Mouse (Mus musculus) forebrain, embryonic 13.5 days (tissue): ENCODE measurements around the gene Rad51c. TPM values are rescaled to one million over a fixed set of nuclear protein-coding genes. Genes with fewer than 3 reads are reported as not detected.
"Not testable (repeated sequence)": the region's sequence is repeated elsewhere in the genome, so short reads cannot be mapped to it uniquely, and the experiment has no call there.

ENCODE experiments used
- ATAC-seq: fragments of 200-750 bp; cut with Nextera tagmentation; 2 replicates; pipeline ENCODE4 v1.8.0; 2017
- H3K27ac ChIP-seq: fragments of 300-500 bp; sonication (generic); 2 replicates; pipeline ENCODE4 v1.5.1; 2015; ENCODE audit warnings: inconsistent platforms, mild to moderate bottlenecking, moderate library complexity
- H3K27me3 ChIP-seq: fragments of 300-500 bp; sonication (generic); 2 replicates; pipeline ENCODE4 v1.6.1; 2015; ENCODE audit warnings: mild to moderate bottlenecking, inconsistent platforms
- H3K36me3 ChIP-seq: fragments of 300-500 bp; sonication (generic); 2 replicates; pipeline ENCODE4 v1.6.1; 2015; ENCODE audit warnings: mild to moderate bottlenecking, inconsistent platforms; ENCODE audit not compliant: poor library complexity, severe bottlenecking
- H3K4me1 ChIP-seq: fragments of 300-500 bp; sonication (generic); 2 replicates; pipeline ENCODE4 v1.6.1; 2015; ENCODE audit warnings: inconsistent platforms
- H3K4me2 ChIP-seq: fragments of 300-500 bp; sonication (generic); 2 replicates; pipeline ENCODE4 v1.6.1; 2015; ENCODE audit warnings: inconsistent platforms, mild to moderate bottlenecking, moderate library complexity
- H3K4me3 ChIP-seq: fragments of 300-500 bp; sonication (generic); 2 replicates; pipeline ENCODE4 v1.5.1; 2015; ENCODE audit warnings: mild to moderate bottlenecking, inconsistent platforms
- H3K9ac ChIP-seq: fragments of 300-500 bp; sonication (generic); 2 replicates; pipeline ENCODE4 v1.6.1; 2015; ENCODE audit warnings: mild to moderate bottlenecking, inconsistent platforms
- H3K9me3 ChIP-seq: fragments of 300-500 bp; sonication (generic); replicated peaks from 2 replicates; pipeline ENCODE4 v1.6.1; 2016; ENCODE audit warnings: inconsistent platforms
- WGBS: fragments of 180-500 bp; shearing (Covaris S2); methylation state at CpG from one replicate; pipeline ENCODE4 v1.1.7; 2015; 5-methylcytosine and 5-hydroxymethylcytosine counted together
- polyA plus RNA-seq: library from polyadenylated mRNA; unstranded; fragments of >200 nt; fragmentation: Nextera tagmentation; extraction: Ambion mirVana; gene quantifications from 2 replicates; pipeline ENCODE4 v1.2.1, GENCODE M21; 2015

Gene Rad51c
- polyA plus RNA-seq, 1 experiment from 2014 or later = 11.2 TPM

DNA sequence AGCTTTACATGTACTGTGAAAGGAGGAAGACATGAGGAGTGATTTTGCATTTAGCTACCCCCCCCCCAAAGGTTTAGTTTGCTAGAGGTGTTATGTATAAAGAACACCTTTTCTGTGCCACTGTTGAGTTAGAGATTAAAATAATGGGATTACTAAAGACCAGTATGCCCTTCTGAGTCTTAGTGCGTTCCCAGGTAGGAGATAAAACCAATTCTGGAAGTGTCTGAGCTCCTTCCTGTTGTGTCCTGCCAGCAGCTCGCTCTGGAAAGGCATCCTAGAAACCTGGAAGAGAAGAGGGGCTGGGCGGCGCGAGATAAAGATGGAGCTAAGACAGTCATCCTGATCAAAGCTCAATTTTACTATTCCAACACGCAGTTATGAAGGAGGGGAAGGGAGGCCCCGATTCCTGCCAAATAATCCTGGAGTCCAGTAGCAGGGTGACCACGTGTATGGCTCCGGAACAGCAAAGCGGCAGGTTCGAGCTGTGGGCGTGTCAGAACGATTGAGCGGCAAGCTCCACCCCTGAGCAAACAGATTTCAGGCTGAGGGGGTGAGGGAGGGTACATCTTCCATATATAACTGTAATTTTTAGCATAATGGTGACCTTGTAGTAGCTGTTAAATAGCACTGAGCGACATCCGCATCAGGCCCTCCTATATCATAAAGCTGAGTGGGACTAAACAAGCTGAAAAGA is 40.1 kb upstream of the Rad51c start:
- Histone ChIP-seq H3K27ac (no peak overlapping the region), H3K36me3 (no peaks in the 10 kb centered on the region), H3K4me1 (peaks cover 13% of the 10 kb centered on the region; the same call in 1 of the 2 replicates), H3K9me3 (no peaks in the 10 kb centered on the region), H3K27me3 (0 out of 2 replicates have a peak, but pooled peaks cover 4% of the 10 kb centered on the region), H3K9ac (0 out of 2 replicates have a peak overlapping the region, but pooled peaks have one; percentile 1), H3K4me2 (peak overlapping the region; percentile 16), H3K4me3 (no peak overlapping the region)
- no peak for ATAC-seq
- 7% methylated on average over 16 of the region's 16 CpGs for WGBS

DNA sequence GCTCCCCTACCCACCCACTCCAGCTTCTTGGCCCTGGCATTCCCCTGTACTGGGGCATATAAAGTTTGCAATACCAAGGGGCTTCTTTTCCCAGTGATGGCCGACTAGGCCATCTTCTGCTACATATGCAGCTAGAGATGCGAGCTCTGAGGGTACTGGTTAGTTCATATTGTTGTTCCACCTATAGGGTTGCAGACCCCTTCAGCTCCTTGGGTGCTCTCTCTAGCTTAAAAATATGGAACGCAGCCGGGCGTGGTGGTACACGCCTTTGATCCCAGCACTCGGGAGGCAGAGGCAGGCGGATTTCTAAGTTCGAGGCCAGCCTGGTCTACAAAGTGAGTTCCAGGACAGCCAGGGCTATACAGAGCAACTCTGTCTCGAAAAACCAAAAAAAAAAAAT is 39.3 kb upstream of the Rad51c start:
- ATAC-seq, H3K27me3 ChIP-seq, H3K4me3 ChIP-seq, H3K9ac ChIP-seq, H3K27ac ChIP-seq, H3K4me2 ChIP-seq, H3K9me3 ChIP-seq, H3K36me3 ChIP-seq: not testable (repeated sequence)
- peaks cover 13% of the 10 kb centered on the region; the same call in 1 of the 2 replicates for H3K4me1 ChIP-seq
- 74% methylated on average over 10 of the region's 10 CpGs for WGBS

DNA sequence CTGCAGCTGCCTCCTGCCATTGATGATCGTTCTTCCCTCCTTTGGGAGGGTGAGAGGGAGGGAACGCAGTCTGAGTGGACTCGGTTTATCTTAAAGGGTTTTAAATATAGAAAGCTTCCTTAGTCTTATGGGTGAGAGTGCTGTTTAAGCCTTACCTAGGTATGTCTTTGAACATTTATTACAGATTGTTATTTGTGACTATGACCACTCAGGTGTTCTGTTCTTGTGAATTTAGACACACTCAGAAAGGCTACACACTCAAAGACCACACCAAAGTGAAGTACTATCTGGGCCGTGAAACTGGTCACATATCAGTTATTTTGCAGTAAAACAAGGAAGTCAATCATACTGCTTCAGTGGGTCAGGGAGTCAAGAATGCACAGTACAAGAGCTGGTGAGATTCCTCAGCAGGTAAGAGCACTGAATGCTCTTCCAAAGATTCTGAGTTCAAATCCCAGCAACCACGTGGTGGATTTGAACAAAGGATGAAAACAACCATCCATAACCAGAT is 38.7 kb upstream of the Rad51c start:
- no peaks in the 10 kb centered on the region for H3K36me3 ChIP-seq
- H3K27me3 ChIP-seq = 0 out of 2 replicates have a peak, but pooled peaks cover 4% of the 10 kb centered on the region
- H3K4me1 ChIP-seq = peaks cover 13% of the 10 kb centered on the region; the same call in 1 of the 2 replicates
- WGBS = 0% methylated on average over 5 of the region's 5 CpGs
- H3K4me3 ChIP-seq = no peak overlapping the region
- H3K4me2 ChIP-seq = no peak overlapping the region
- H3K27ac ChIP-seq = peak overlapping the region; percentile 86
- H3K9me3 ChIP-seq = no peaks in the 10 kb centered on the region
- no peak overlapping the region for H3K9ac ChIP-seq
- no peak for ATAC-seq

DNA sequence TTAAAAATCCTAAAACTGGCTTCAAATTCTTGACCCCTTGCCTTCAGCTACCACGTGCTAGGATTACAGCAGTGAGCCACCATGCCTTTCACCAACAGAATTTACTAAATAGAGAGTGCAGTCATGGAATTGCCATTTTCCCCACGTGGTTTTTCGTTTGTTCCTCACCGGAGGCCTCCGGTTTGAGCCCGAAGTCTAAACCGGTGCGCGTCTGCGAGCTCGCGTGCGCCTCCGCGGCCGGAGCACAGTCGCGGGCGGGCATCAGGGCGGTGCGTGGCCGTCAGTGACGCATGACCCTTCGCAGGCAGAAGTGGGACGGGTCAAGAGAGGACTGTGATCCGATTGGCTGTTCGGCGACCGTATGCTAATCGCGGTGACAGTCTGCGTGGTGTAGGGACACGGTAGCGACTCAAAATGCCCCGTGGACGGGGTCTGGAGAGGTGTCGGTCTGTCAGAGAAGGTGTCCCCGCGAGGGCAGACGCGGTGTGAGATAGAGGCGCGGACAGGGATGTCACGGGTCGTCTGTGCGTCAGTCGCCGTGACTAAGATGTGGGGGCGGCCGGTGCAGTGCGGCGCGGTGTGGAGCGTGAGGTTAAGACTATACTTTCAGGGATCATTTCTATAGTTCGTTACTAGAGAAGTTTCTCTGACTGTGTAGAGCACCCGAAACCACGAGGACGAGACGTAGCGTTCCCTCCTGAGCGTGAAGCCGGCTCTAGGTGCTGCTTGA is 38.1 kb upstream of the Rad51c start:
- peaks cover 13% of the 10 kb centered on the region; the same call in 1 of the 2 replicates for H3K4me1 ChIP-seq
- not testable (repeated sequence) for H3K27me3 ChIP-seq, H3K36me3 ChIP-seq, H3K9me3 ChIP-seq
- H3K4me2 ChIP-seq = peak overlapping the region; percentile 60
- under 1% methylated on average over 34 of the region's 62 CpGs for WGBS
- H3K4me3 ChIP-seq = peak overlapping the region; percentile 32
- peak; percentile 98 for ATAC-seq
- peak overlapping the region; percentile 27 for H3K27ac ChIP-seq
- peak overlapping the region; percentile 59 for H3K9ac ChIP-seq

DNA sequence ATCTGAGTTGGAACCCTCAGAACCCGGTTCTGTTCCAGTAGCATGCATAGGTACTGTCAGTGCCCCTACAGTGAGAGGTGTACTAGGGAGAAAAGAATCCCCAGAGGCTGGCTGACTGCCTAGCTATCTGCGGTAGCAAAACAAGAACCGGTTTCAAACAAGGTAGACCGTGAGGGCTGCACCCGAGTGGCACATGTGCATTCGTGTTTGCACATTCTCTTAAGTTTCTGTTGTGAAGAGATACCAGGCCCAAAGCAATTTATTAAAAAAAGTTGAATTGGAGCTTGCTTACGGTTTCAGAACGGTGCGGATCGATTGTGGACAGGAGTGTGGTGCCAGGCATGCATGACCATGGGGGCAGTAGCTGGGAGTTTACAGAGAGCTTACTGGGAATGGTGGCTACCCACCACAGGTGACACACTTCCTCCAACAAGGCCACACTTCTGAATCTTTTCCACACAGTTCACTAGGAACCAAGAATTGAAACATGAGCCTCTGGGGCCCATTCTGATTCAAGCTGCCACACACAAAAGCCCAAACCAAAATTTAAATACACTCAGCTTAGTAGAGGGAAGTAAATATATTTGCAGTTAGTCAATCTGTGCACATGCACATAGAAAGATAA is 35.2 kb upstream of the Rad51c start:
- no peak overlapping the region for H3K27ac ChIP-seq
- no peak overlapping the region for H3K9ac ChIP-seq
- 0 out of 2 replicates have a peak, but pooled peaks cover 4% of the 10 kb centered on the region for H3K27me3 ChIP-seq
- H3K4me1 ChIP-seq = peaks cover 10% of the 10 kb centered on the region; the same call in 1 of the 2 replicates
- 86% methylated on average over 10 of the region's 10 CpGs for WGBS
- ATAC-seq = no peak
- no peak overlapping the region for H3K4me3 ChIP-seq
- H3K36me3 ChIP-seq = no peaks in the 10 kb centered on the region
- no peaks in the 10 kb centered on the region for H3K9me3 ChIP-seq
- H3K4me2 ChIP-seq = no peak overlapping the region

DNA sequence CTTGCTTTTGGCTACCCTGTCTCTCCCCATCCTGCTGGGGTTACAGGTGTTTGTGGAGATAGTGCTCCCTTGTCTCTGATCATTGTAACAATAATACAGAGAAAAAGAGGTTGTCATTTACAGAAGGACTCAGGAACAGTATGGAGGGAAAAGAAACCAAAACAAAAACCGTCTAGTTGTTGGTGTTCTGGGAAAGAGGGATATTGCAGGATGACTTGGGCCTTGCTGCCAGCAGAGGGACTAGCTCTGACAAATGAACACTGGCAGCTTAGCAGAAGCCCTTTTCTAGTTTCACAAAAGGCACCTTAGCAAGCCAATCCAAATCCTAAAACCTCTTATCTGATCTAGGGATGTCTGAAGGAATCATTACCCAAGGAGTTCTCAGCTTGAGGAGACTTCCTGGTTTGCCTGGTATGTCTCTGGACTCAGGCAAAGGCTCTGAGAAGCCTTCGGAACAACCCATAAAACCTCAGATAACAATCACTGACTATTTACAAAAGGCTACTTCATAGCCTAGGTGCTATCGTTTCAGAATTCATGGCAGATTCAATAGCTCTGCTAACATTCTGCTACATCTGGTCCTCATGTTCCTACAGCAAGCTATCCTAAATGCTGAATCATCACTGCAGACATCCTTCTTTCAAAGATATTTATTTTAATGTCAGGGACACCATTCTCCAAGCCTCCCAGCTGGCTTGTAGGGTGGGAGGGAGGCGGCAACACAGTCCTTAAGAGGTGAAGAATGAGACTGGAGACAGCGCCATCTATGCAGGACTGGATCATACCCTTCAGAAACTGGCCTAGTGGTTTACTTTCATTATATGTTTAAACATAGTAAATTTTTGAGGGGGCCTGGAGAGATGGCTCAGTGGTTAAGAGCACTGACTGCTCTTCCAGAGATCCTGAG is 31.8 kb upstream of the Rad51c start:
- Histone ChIP-seq H3K9me3 (no peaks in the 10 kb centered on the region), H3K4me2 (no peak overlapping the region), H3K4me3 (no peak overlapping the region), H3K4me1 (0 out of 2 replicates have a peak, but pooled peaks cover 2% of the 10 kb centered on the region), H3K9ac (no peak overlapping the region), H3K36me3 (no peaks in the 10 kb centered on the region), H3K27me3 (0 out of 2 replicates have a peak, but pooled peaks cover 3% of the 10 kb centered on the region), H3K27ac (no peak overlapping the region)
- no peak for ATAC-seq
- 74% methylated on average over 5 of the region's 5 CpGs for WGBS

DNA sequence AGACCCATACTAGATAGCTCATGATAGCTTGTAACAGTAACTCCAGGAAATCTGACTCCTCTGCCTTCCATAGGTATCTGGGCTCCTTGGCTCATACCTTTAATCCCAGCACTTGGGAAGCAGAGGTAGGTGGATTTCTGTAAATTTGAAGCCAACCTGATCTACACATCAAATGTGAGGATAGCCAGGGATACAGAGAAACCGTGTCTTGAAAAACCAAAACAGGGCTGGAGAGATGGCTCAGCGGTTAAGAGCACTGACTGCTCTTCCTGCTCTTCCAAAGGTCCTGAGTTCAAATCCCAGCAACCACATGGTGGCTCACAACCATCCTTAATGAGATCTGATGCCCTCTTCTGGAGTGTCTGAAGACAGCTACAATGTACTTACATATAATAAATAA is 30.4 kb upstream of the Rad51c start:
- not testable (repeated sequence) for H3K36me3 ChIP-seq, H3K27me3 ChIP-seq, H3K4me3 ChIP-seq, H3K4me1 ChIP-seq, H3K9me3 ChIP-seq, H3K27ac ChIP-seq, H3K4me2 ChIP-seq, ATAC-seq, H3K9ac ChIP-seq
- WGBS = 91% methylated on average over 2 of the region's 2 CpGs

DNA sequence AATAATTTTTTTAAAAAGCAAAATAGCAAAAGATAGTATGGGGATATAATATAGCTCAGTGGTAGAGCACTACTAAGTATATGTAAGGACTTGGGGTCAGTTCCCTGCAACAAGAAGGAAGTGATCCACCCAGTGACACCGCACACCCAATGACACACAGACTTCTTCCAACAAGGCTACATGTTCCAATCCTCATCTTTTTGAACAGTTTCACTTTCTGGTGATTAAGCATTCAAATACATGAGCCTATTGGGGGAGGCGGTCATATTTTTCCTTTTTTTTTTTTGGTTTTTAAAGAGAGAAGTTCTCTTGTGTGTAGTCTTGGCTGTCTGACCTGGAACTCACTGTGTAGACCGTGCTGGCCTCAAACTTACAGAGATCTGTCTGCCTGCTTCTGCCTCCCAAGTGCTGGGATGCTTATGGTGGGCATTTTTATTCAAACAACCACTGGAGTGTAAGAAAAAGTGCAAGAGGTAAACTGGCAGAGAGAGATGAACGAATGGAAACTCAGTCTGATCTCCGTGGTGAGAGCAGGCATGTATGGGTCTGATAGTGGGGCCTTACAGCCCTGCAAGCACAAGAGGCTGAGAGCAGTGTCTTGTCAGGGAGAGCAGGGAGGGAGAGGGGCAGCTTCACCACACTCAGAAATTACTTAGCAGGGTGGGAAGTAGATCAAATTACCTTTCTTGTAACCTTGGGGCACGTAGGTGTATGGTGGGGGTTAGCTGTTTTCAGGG is 28.3 kb upstream of the Rad51c start:
- Histone ChIP-seq H3K27me3 (no peaks in the 10 kb centered on the region), H3K4me2 (no peak overlapping the region), H3K9ac (no peak overlapping the region), H3K36me3 (no peaks in the 10 kb centered on the region), H3K27ac (no peak overlapping the region), H3K4me3 (no peak overlapping the region), H3K4me1 (no peaks in the 10 kb centered on the region), H3K9me3 (no peaks in the 10 kb centered on the region)
- ATAC-seq = no peak
- 56% methylated on average over 6 of the region's 6 CpGs for WGBS

DNA sequence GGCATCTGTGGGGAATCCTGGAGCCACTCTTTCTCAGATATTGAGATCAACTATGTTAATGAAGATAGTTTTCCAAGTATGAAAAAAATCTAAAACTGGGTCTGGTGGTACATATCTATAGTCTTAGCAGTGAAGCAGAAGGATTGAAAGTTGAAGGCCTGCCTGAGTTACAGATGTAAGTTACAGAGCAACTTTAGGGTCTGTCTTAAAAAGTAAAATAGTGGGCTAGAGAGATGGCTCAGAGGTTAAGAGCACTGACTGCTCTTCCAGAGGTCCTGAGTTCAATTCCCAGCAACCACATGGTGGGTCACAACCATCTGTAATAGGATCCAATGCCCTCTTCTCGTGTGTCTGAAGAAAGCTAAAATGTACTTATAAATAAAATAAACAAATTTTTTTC is 27.7 kb upstream of the Rad51c start:
- no peaks in the 10 kb centered on the region for H3K9me3 ChIP-seq
- ATAC-seq = no peak

DNA sequence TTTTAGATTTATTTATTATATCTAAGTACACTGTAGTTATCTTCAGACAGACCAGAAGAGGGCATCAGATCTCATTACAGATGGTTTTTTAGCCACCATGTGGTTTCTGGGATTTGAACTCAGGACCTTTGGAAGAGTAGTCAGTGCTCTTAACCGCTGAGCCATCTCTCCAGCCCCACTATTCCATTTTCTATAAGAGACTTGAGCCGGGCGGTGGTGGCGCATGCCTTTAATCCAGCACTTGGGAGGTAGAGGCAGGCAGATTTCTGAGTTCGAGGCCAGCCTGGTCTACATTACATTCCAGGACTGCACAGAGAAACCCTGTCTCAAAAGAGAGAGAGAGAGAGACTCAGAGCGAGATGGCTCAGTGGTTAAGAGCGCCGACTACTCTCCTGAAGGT is 27.1 kb upstream of the Rad51c start:
- H3K27ac ChIP-seq, H3K27me3 ChIP-seq, H3K4me2 ChIP-seq, H3K4me1 ChIP-seq, H3K9ac ChIP-seq, ATAC-seq, H3K4me3 ChIP-seq, H3K36me3 ChIP-seq, H3K9me3 ChIP-seq: not testable (repeated sequence)
- WGBS = 88% methylated on average over 8 of the region's 8 CpGs

More for the DNA sequence above, 27.7 kb upstream of the Rad51c start:
- no peaks in the 10 kb centered on the region for H3K36me3 ChIP-seq
- 0 out of 2 replicates have a peak, but pooled peaks cover 4% of the 10 kb centered on the region for H3K4me1 ChIP-seq
- no peak overlapping the region for H3K4me3 ChIP-seq
- no peak overlapping the region for H3K9ac ChIP-seq
- H3K4me2 ChIP-seq = no peak overlapping the region
- 91% methylated on average over 1 of the region's 1 CpGs for WGBS
- H3K27me3 ChIP-seq = no peaks in the 10 kb centered on the region
- H3K27ac ChIP-seq = no peak overlapping the region

DNA sequence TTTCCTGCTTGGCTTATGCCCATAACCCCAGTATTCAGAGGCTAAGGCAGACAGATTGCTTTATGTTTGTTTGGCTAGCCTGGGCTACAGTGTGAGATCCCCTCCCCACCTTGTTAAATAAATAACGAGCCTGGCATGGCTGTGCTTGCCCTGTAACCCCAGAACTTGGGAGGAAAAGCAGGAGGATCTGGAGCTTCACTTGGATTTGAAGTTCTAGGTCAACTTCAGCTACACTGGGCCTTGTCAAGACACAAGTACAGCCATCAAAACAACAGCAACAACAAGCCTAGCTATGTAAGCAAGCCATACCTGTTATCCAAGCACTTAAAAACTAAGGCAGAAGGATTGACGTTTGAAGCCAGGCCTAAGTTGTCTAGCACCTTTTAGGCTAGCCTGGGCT is 25.6 kb upstream of the Rad51c start:
- 0 out of 2 replicates have a peak, but pooled peaks cover 8% of the 10 kb centered on the region for H3K4me1 ChIP-seq
- 83% methylated on average over 2 of the region's 2 CpGs for WGBS
- no peak overlapping the region for H3K9ac ChIP-seq
- ATAC-seq = no peak
- no peak overlapping the region for H3K4me3 ChIP-seq
- H3K9me3 ChIP-seq = no peaks in the 10 kb centered on the region
- no peak overlapping the region for H3K27ac ChIP-seq
- H3K36me3 ChIP-seq = no peaks in the 10 kb centered on the region
- H3K4me2 ChIP-seq = no peak overlapping the region
- H3K27me3 ChIP-seq = no peaks in the 10 kb centered on the region
